Mouse (Mus musculus) stomach, embryonic 15.5 days (tissue): ENCODE measurements around the gene Npr1. TPM values are rescaled to one million over a fixed set of nuclear protein-coding genes. Genes with fewer than 3 reads are reported as not detected.

ENCODE experiments used
- ATAC-seq: fragments of 200-750 bp; cut with Nextera tagmentation; 2 replicates; pipeline ENCODE4 v1.8.0; 2017; ENCODE audit warnings: low read depth, moderate number of reproducible peaks, moderate TSS enrichment; ENCODE audit not compliant: insufficient read depth, low FRiP score
- H3K27ac ChIP-seq: fragments of 300-500 bp; sonication (generic); 2 replicates; pipeline ENCODE4 v1.5.1; 2015; ENCODE audit warnings: mild to moderate bottlenecking, inconsistent platforms
- H3K27me3 ChIP-seq: fragments of 300-500 bp; sonication (generic); replicated peaks from 2 replicates; pipeline ENCODE4 v1.6.1; 2015; ENCODE audit warnings: inconsistent platforms
- H3K36me3 ChIP-seq: fragments of 300-500 bp; sonication (generic); 2 replicates; pipeline ENCODE4 v1.6.1; 2015; ENCODE audit warnings: inconsistent platforms
- H3K4me1 ChIP-seq: fragments of 300-500 bp; sonication (generic); 2 replicates; pipeline ENCODE4 v1.6.1; 2015; ENCODE audit warnings: inconsistent platforms
- H3K4me2 ChIP-seq: fragments of 300-500 bp; sonication (generic); 2 replicates; pipeline ENCODE4 v1.6.1; 2015; ENCODE audit warnings: mild to moderate bottlenecking, inconsistent platforms
- H3K4me3 ChIP-seq: fragments of 300-500 bp; sonication (generic); replicated peaks from 2 replicates; pipeline ENCODE4 v1.5.1; 2015; ENCODE audit warnings: inconsistent platforms
- H3K9ac ChIP-seq: fragments of 300-500 bp; sonication (generic); 2 replicates; pipeline ENCODE4 v1.6.1; 2015; ENCODE audit warnings: inconsistent platforms
- H3K9me3 ChIP-seq: fragments of 300-500 bp; sonication (generic); 2 replicates; pipeline ENCODE4 v1.6.1; 2016; ENCODE audit warnings: inconsistent platforms
- WGBS: fragments of 180-500 bp; shearing (Covaris S2); methylation state at CpG from one replicate; pipeline ENCODE4 v1.1.7; 2015; 5-methylcytosine and 5-hydroxymethylcytosine counted together
- polyA plus RNA-seq: library from polyadenylated mRNA; unstranded; fragments of >200 nt; fragmentation: Nextera tagmentation; extraction: Ambion mirVana; gene quantifications from 2 replicates; pipeline ENCODE4 v1.2.1, GENCODE M21; 2015

Npr1 gene
- 5.3 and 5.7 TPM in 2 replicates for polyA plus RNA-seq

DNA sequence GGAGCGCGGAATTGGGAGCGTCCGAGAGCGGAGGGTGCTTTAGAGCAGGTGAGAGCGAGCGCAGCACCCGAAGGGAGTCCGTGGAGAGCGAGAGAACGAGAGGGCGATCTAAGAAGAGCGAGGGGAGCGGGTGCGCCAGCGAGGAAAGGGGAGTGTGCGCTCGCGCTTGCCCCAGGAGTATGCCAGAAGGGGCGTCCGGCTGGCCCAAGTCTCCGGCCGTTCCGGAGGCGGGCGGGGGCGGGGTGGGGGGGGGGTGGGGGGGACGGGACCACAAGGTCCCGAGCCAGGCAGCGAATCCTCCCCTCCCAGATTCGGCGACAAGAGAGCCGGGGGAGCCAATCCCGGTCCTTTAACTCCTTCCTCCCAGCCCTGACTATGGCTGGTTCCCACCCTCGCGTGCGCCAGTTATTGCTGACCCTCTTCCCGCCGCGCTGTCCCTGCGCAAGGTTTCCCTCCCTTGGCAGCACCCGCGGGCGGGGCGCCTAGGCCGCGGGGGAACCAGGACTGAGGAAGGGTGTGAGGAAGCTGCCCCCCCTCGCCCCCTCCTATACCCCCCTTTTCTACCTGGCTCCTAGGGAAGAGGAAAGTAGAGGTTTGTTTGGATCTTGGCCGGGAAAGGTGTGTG lies at the start of gene Npr1:
Npr1 (minus strand) TSS at position 181 of the 625 bp plus-strand sequence.
- H3K9me3 ChIP-seq: no peaks in the 10 kb centered on the region
- ATAC-seq: peak; percentile 36; the same call in 1 of the 2 replicates
- no peak within 1 kb of the TSS for H3K27ac ChIP-seq

DNA sequence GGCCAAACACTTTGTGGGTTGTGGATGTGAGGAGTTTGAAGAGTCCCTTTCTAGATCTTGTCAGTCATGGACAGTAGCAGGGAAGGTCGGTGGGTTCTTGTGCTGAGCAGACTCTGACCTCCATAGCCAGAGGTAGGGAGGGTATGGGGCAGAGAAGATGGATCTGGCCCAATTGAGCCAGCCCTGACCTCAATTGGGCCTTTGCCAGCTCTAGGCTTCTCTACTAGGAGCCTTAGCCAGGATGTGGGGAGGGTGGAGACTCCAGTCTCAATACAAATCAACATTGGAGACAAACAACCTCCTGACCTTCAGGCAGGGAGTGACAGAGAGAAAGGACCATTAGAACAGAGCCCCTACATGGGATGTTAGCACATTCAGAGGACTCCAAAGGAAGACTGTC lies 49.6 kb upstream of the Npr1 start:
- no peaks in the 10 kb centered on the region for H3K36me3 ChIP-seq
- H3K4me3 ChIP-seq: peak overlapping the region; percentile 46
- peak overlapping the region; percentile 13; the same call in 1 of the 2 replicates for H3K9ac ChIP-seq
- WGBS: 30% methylated on average over 1 of the region's 1 CpGs
- H3K27me3 ChIP-seq: no peaks in the 10 kb centered on the region
- H3K4me2 ChIP-seq: peak overlapping the region; percentile 92
- 0 out of 2 replicates have a peak, but pooled peaks have one; percentile 23 for ATAC-seq
- peaks cover 20% of the 10 kb centered on the region for H3K4me1 ChIP-seq
- H3K9me3 ChIP-seq: no peaks in the 10 kb centered on the region
- 0 out of 2 replicates have a peak overlapping the region, but pooled peaks have one; percentile 55 for H3K27ac ChIP-seq

More for the DNA sequence above, at the start of gene Npr1:
- Histone ChIP-seq H3K4me2 (peak within 1 kb of the TSS; percentile 94), H3K4me1 (peaks cover 7% of the 10 kb centered on the region; the same call in 1 of the 2 replicates), H3K36me3 (no peaks in the 10 kb centered on the region), H3K9ac (peak within 1 kb of the TSS; percentile 24; the same call in 1 of the 2 replicates), H3K27me3 (peaks cover 25% of the 10 kb centered on the region), H3K4me3 (peak within 1 kb of the TSS; percentile 54)
- WGBS: 0% methylated on average over 32 of the region's 49 CpGs

DNA sequence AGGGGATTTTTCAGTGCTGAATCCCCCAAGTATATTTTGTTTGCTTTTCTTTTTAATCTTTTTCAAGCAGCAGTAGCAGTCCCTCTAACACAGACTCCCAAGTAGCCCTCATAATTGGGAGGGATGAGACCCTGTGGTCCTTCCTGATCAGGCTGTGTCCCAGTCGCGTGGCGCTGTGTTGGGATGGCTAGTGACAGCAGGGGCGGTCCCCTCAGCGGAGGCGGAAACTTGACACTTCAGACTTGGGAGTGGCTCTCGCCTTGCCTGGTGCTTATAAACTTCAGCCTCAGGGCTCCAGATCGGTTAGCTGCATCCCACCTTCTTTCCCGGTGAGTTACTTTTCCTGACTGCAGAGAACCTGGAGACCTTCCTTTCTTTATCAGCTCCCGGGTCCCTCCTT lies 49.0 kb upstream of the Npr1 start:
- peak overlapping the region; percentile 57 for H3K27ac ChIP-seq
- H3K9ac ChIP-seq: peak overlapping the region; percentile 13
- peak overlapping the region; percentile 46 for H3K4me3 ChIP-seq
- H3K4me2 ChIP-seq: peak overlapping the region; percentile 92
- 0% methylated on average over 10 of the region's 10 CpGs for WGBS
- ATAC-seq: peak; percentile 80
- H3K36me3 ChIP-seq: no peaks in the 10 kb centered on the region
- no peaks in the 10 kb centered on the region for H3K27me3 ChIP-seq
- peaks cover 20% of the 10 kb centered on the region for H3K4me1 ChIP-seq
- H3K9me3 ChIP-seq: no peaks in the 10 kb centered on the region

DNA sequence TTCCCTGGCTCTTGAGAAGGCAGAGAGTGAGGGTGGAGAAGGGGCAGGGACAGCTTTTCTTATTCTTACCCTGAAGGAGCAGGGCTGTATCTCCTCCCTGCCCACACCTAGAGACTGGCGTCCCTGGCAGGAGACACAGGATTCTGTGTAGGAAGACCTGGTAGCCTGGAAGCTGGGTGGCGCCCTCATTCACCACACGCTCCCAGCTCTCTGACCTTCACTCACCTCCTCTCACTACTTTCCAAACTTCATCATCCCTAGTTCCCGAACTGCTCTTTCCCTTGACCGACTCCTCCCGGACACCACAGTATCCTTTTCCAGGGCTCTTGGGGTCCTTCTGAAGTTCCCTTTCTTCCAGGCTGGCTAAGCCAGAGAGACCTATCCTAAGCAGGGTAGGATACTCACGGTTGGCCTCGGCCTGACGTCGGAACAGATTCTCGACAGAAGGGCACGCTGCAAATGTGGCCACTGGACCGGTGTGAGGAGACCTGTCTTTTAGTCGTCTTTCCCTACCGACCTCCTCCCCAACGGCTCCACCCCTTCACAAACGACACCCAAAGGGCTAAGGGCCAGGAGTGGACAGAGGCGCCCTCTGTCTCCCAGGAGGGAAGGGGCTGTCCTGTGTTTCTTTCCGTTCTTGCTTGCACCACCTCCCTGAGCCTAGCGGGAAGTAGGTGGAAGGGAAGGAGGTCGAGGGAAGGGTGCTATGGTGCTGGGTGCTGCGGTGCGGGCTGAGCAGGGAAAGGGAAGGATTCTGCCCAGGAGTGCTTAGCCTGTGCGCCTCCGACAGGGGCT lies 48.3 kb upstream of the Npr1 start, which contains the start of the genes S100a1 and S100a13:
S100a1 (minus strand) TSS at position 597 of the 795 bp plus-strand sequence.
S100a13 (plus strand) TSS at position 640 of the 795 bp plus-strand sequence.
- H3K4me1 ChIP-seq: peaks cover 20% of the 10 kb centered on the region
- peak; percentile 56 for ATAC-seq
- H3K27ac ChIP-seq: peak within 1 kb of the TSS; percentile 57
- H3K27me3 ChIP-seq: no peaks in the 10 kb centered on the region
- no peaks in the 10 kb centered on the region for H3K36me3 ChIP-seq
- H3K4me2 ChIP-seq: peak within 1 kb of the TSS; percentile 92
- no peaks in the 10 kb centered on the region for H3K9me3 ChIP-seq
- H3K9ac ChIP-seq: peak within 1 kb of the TSS; percentile 32
- 4% methylated on average over 24 of the region's 25 CpGs for WGBS
- peak within 1 kb of the TSS; percentile 46 for H3K4me3 ChIP-seq

DNA sequence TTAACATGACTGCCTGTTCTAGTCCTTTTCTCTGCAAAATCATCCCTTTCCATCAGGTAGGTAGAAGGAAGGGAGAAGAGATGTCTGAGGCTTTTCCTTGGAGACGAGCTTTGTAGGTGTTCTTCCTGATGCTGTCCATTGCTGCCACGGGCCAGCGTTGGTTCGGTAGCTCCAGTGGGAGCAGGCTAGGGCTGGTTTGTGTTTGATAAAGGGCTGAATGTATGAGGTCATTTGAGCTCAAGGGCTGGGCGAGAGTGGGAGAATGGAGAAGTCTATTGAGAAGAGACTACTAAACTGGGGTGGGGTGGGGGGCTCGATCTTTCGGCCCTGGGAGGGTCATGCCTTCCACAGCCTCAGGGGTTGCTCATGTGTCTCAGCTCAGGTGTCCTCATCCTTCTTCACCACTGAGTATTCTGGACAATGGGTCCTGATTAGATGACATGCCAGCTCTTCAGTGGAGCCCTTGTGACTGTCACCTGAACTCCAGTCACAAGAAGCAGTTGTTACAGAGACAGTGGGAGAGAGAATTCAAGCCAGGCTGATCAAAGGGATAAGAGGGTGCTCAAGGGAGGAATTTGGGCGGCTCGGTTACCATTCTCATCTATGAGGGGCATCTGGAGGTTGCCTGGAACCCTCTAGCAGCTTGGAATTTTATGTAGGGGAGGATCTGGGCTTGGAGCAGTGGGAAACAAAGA lies 47.4 kb upstream of the Npr1 start:
- Histone ChIP-seq H3K9me3 (no peaks in the 10 kb centered on the region), H3K9ac (no peak overlapping the region), H3K4me1 (peaks cover 21% of the 10 kb centered on the region), H3K27ac (no peak overlapping the region), H3K36me3 (no peaks in the 10 kb centered on the region), H3K4me3 (no peak overlapping the region), H3K4me2 (peak overlapping the region; percentile 92; the same call in 1 of the 2 replicates), H3K27me3 (no peaks in the 10 kb centered on the region)
- no peak for ATAC-seq
- 70% methylated on average over 9 of the region's 9 CpGs for WGBS

DNA sequence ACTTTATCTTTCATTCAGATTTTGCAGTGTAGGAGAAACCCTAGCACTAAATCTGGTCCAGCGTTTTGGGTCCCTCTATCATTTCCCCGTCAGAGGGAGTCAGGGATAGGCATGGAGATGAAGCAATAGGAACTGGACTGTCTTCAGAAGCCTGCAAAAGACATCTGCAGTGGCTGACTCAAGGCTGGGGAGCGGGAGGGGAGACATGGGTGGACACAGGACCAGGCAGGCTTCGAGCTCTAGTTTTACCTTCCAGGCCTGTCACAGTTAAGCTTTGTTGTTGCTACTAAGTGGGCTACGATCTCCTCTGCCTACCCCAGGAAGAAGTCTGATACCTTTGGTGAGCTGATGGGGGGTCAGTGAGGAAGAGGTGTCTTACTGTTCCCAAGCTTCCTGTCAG lies 46.6 kb upstream of the Npr1 start:
- no peaks in the 10 kb centered on the region for H3K27me3 ChIP-seq
- H3K4me2 ChIP-seq: no peak overlapping the region
- H3K27ac ChIP-seq: no peak overlapping the region
- ATAC-seq: no peak
- no peaks in the 10 kb centered on the region for H3K9me3 ChIP-seq
- no peak overlapping the region for H3K4me3 ChIP-seq
- no peaks in the 10 kb centered on the region for H3K36me3 ChIP-seq
- no peak overlapping the region for H3K9ac ChIP-seq
- 81% methylated on average over 5 of the region's 5 CpGs for WGBS
- peaks cover 23% of the 10 kb centered on the region for H3K4me1 ChIP-seq

GRCm38 (mm10) chr3:90509747-90510123 lies 44.1 kb upstream of the Npr1 start:
- Histone ChIP-seq H3K9me3 (no peaks in the 10 kb centered on the region), H3K36me3 (peaks cover 11% of the 10 kb centered on the region; the same call in 1 of the 2 replicates), H3K9ac (no peak overlapping the region), H3K4me2 (peak overlapping the region; percentile 55), H3K27ac (peak overlapping the region; percentile 62), H3K4me1 (peaks cover 15% of the 10 kb centered on the region), H3K4me3 (peak overlapping the region; percentile 96), H3K27me3 (no peaks in the 10 kb centered on the region)
- ATAC-seq: no peak
- 26% methylated on average over 2 of the region's 2 CpGs for WGBS

DNA sequence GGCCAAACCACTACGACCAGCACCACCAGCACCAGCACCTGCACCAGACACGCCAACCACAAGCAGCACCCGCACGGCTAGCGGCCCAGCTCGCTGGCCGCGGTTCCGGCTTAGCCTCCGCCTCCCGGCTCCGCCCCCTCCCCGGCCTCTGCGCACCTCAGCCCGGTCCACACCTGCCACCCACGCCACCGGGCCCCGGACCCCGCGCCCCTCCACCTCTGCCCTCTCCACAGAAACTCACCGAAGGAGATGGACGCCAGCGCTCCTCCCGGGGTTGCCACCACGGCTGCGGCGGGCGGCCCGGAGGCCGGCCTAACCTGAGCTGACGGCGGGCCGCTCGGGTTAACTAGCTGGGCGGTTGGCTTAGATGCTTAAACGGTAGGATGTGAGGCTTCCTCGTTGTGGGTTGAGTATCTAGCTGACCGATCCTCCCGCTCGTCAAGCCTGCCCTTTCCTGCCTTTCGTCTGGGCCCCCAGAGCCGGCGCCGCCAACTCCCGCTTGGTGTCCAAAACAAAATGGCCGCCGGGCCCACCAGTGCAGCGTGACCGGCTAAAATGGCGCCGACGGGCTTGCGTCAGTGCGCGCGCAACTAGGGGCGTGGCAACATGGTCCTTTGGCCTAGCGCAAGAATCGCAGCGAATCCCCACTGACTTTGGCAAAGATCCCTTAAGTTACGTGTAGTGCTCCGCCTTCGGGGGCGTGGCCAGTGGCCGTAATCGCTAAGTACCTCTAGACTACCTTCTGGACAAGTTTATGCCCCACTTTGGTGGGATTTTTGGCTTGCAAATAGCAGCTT lies 43.5 kb upstream of the Npr1 start, which contains the start of gene Chtop:
Chtop (minus strand) TSS at position 549 of the 797 bp plus-strand sequence.
- Histone ChIP-seq H3K9me3 (no peaks in the 10 kb centered on the region), H3K4me3 (peak within 1 kb of the TSS; percentile 96), H3K27me3 (no peaks in the 10 kb centered on the region), H3K36me3 (peaks cover 11% of the 10 kb centered on the region; the same call in 1 of the 2 replicates), H3K9ac (peak within 1 kb of the TSS; percentile 99), H3K4me2 (peak within 1 kb of the TSS; percentile 58), H3K4me1 (peaks cover 12% of the 10 kb centered on the region; the same call in 1 of the 2 replicates), H3K27ac (peak within 1 kb of the TSS; percentile 96)
- ATAC-seq: peak; percentile 92
- WGBS: under 1% methylated on average over 66 of the region's 66 CpGs

DNA sequence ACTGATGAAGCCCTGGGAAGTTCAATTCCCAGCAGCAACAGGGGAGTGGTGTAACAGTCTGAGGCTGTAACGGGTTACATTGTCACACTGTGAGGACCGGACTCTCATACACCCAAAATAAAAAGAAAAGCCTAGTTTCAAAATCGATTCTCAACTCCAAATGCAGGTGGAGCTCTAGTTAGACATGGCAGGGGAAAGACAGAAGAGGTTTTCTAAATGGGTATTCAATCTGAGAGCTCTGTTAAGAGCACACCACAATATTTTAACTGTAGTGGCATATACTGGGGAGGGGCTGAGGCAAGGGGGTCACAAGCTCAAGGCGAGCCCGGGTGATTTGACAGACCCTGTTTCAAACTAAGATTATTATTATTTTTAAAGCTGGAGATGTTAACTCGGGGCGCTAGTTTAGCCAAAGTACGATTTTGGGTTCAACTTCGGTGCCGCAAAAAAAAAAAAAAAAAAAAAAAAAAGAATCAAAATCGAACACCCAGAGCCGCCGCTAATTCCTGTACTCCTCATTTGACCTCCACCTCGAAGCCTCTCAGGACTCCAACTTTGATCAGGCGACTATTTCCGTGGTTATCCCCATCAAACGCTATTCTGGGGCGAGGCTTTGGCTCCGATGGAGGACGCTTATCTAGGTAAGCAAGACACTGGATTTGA lies 42.8 kb upstream of the Npr1 start:
- no peak for ATAC-seq
- WGBS: 3% methylated on average over 20 of the region's 20 CpGs
- Histone ChIP-seq H3K4me1 (peaks cover 4% of the 10 kb centered on the region; the same call in 1 of the 2 replicates), H3K4me2 (peak overlapping the region; percentile 58), H3K4me3 (peak overlapping the region; percentile 96), H3K27ac (peak overlapping the region; percentile 96), H3K9me3 (no peaks in the 10 kb centered on the region), H3K9ac (peak overlapping the region; percentile 99), H3K27me3 (no peaks in the 10 kb centered on the region), H3K36me3 (peaks cover 12% of the 10 kb centered on the region; the same call in 1 of the 2 replicates)

- H3K27me3 ChIP-seq: no peaks in the 10 kb centered on the region
- ATAC-seq: no peak
- no peak overlapping the region for H3K4me3 ChIP-seq
- 58% methylated on average over 3 of the region's 3 CpGs for WGBS
- H3K36me3 ChIP-seq: peaks cover 30% of the 10 kb centered on the region
- peaks cover 3% of the 10 kb centered on the region; the same call in 1 of the 2 replicates for H3K4me1 ChIP-seq
- H3K9ac ChIP-seq: no peak overlapping the region
- H3K4me2 ChIP-seq: no peak overlapping the region
- H3K9me3 ChIP-seq: no peaks in the 10 kb centered on the region
- H3K27ac ChIP-seq: no peak overlapping the region
These were observed 40.7 kb upstream of the Npr1 start for GRCm38 (mm10) chr3:90506362-90506761.
